12 mouse cellular contexts compared by ENCODE assay signal in the genomic region with DNA sequence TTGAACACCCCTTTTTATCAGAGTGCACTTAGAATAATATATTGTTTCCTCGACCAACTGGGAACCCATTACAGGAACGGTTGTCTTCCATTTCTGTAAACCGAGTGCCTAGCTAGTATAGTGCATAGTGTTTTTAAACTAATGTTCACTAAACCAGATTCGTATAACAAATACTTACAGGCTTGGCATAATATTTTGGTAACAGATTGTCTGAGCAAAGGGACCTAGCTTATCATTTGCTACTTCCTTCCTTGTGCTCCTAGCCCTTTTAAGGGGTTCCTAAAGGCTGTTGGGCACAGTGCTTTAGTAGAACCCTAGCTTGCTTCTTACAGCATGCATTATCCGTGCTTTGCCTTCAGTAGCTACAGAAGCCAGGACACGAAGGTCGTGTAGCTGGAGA. TPM values are rescaled to one million over a fixed set of nuclear protein-coding genes. Genes with fewer than 3 reads are reported as not detected.
A peak's percentile ranks its signal among the peaks of the same experiment; 100 is the strongest.
DNase-seq lines count a peak whose midpoint lies in the region; ATAC-seq and TF ChIP-seq lines count a peak whose summit lies in the region.
"Had no signal": no experiment of that assay in that cellular context is flagged by ENCODE, and none has a peak within 500 bp of the region (broad histone marks: within the 10 kb centered on the region; RNA-seq: fewer than 3 reads in every experiment).

No protein-coding gene starts in this region.

- 0 out of 2 replicates have a peak overlapping the region, but pooled peaks have one; percentile 1 for H3K4me2 ChIP-seq in heart, embryonic 14.5 days (ENCODE audit: low read length)
- peak overlapping the region; percentile 16; the same call in 1 of the 2 replicates for H3K4me2 ChIP-seq in neural tube, embryonic 11.5 days (ENCODE audit: low read depth)
- no peak overlapping the region for H3K4me2 ChIP-seq in stomach, postnatal 0 days (replicated peaks; ENCODE audit: low read depth)

- no peak overlapping the region for H3K4me3 ChIP-seq in heart, embryonic 14.5 days (ENCODE audit: control insufficient read depth in 1 of 2, insufficient read depth in 1 of 2, low read depth in 1 of 2, low read length in 2 of 2)
- H3K4me3 ChIP-seq in neural tube, embryonic 11.5 days (ENCODE audit: low read depth, low read length), result no peak overlapping the region
- H3K4me3 ChIP-seq in limb, embryonic 10.5 days, result peak overlapping the region; percentile 39
- H3K4me3 ChIP-seq in stomach, postnatal 0 days (ENCODE audit: low read depth, low read length), result no peak overlapping the region

- peaks cover 16 to 23% of the 10 kb centered on the region in 2 experiments for H3K4me1 ChIP-seq in heart, embryonic 14.5 days (ENCODE audit: control insufficient read depth in 2 of 2, insufficient read depth in 2 of 2, low read length in 2 of 2)
- H3K4me1 ChIP-seq in neural tube, embryonic 11.5 days (ENCODE audit: control insufficient read depth, insufficient read depth, low read length), result peaks cover 8% of the 10 kb centered on the region
- H3K4me1 ChIP-seq in limb, embryonic 10.5 days, result peaks cover 42% of the 10 kb centered on the region
- no peaks in the 10 kb centered on the region; the same call in none of the 2 replicates for H3K4me1 ChIP-seq in stomach, postnatal 0 days (replicated peaks; ENCODE audit: control insufficient read depth, insufficient read depth)

- DNase-seq in heart, adult 8-10 months (ENCODE audit: low spot score), result no peak
- no peak for DNase-seq in neural tube, embryonic 11.5 days (ENCODE audit: low spot score)
- DNase-seq in neural tube, embryonic 10.5 days (ENCODE audit: extremely low spot score, low spot score), result no peak
- DNase-seq in limb, embryonic 10.5 days (ENCODE audit: low spot score), result no peak
- no peak for DNase-seq in stomach, postnatal 0 days (ENCODE audit: low spot score)
- DNase-seq in layer of hippocampus, postnatal 10 days (ENCODE audit: low spot score in 2 of 2), result no peak
- DNase-seq: layer of hippocampus, adult 9-11 months; right cerebral cortex, adult 18-20 months; thymus, adult 2 months had no signal

- H3K27me3 ChIP-seq in heart, embryonic 14.5 days (ENCODE audit: control insufficient read depth, insufficient read depth, low read length), result no peaks in the 10 kb centered on the region
- H3K27me3 ChIP-seq in neural tube, embryonic 11.5 days (ENCODE audit: control insufficient read depth, insufficient read depth, low read length), result no peaks in the 10 kb centered on the region
- H3K27me3 ChIP-seq in limb, embryonic 10.5 days (ENCODE audit: low read depth, poor library complexity, severe bottlenecking), result no peaks in the 10 kb centered on the region
- no peaks in the 10 kb centered on the region for H3K27me3 ChIP-seq in stomach, postnatal 0 days (ENCODE audit: control insufficient read depth, insufficient read depth, low read length)

- H3K36me3 ChIP-seq in heart, embryonic 14.5 days (ENCODE audit: control insufficient read depth, insufficient read depth, low read length), result no peaks in the 10 kb centered on the region
- no peaks in the 10 kb centered on the region for H3K36me3 ChIP-seq in neural tube, embryonic 11.5 days (ENCODE audit: control insufficient read depth, insufficient read depth, low read length)
- no peaks in the 10 kb centered on the region for H3K36me3 ChIP-seq in limb, embryonic 10.5 days
- no peaks in the 10 kb centered on the region for H3K36me3 ChIP-seq in stomach, postnatal 0 days (ENCODE audit: control insufficient read depth, insufficient read depth, low read length)

- H3K27ac ChIP-seq in heart, embryonic 14.5 days (replicated peaks in 1 of 2; ENCODE audit: control insufficient read depth in 1 of 2, insufficient read depth in 1 of 2, low read depth in 2 of 2, low read length in 2 of 2), result peak overlapping the region; percentile 55 to 75
- peak overlapping the region; percentile 79 for H3K27ac ChIP-seq in neural tube, embryonic 11.5 days (ENCODE audit: low read depth, low read length)
- peak overlapping the region; percentile 94 for H3K27ac ChIP-seq in limb, embryonic 10.5 days
- peak overlapping the region; percentile 61 for H3K27ac ChIP-seq in stomach, postnatal 0 days (replicated peaks)
- H3K27ac ChIP-seq: macrophage had no signal

- no peak for ATAC-seq in heart, embryonic 14.5 days (ENCODE audit: insufficient number of reproducible peaks, insufficient read depth, low FRiP score, low read depth)
- ATAC-seq in neural tube, embryonic 11.5 days (ENCODE audit: insufficient read depth, low FRiP score, low TSS enrichment), result no peak
- ATAC-seq in stomach, postnatal 0 days (ENCODE audit: low FRiP score, low TSS enrichment), result no peak
- ATAC-seq in CD4-positive, CD25-positive, alpha-beta regulatory T cell, adult 4 months, result no peak

- H3K9ac ChIP-seq in heart, embryonic 14.5 days (ENCODE audit: low read length), result no peak overlapping the region
- peak overlapping the region; percentile 18; the same call in 1 of the 2 replicates for H3K9ac ChIP-seq in neural tube, embryonic 11.5 days (ENCODE audit: low read length)
- no peak overlapping the region for H3K9ac ChIP-seq in stomach, postnatal 0 days (ENCODE audit: low read length)

- no peaks in the 10 kb centered on the region for H3K9me3 ChIP-seq in heart, embryonic 14.5 days (ENCODE audit: control insufficient read depth, low read length)
- H3K9me3 ChIP-seq in neural tube, embryonic 11.5 days (ENCODE audit: control insufficient read depth, low read length), result no peaks in the 10 kb centered on the region
- no peaks in the 10 kb centered on the region for H3K9me3 ChIP-seq in limb, embryonic 10.5 days (replicated peaks)
- no peaks in the 10 kb centered on the region for H3K9me3 ChIP-seq in stomach, postnatal 0 days (ENCODE audit: control insufficient read depth, low read length)

- 19% methylated on average over 7 of the region's 7 CpGs for WGBS in heart, embryonic 14.5 days
- 46% methylated on average over 7 of the region's 7 CpGs for WGBS in neural tube, embryonic 11.5 days
- 31% methylated on average over 7 of the region's 7 CpGs for WGBS in limb, embryonic 10.5 days
- WGBS in stomach, postnatal 0 days, result 38% methylated on average over 7 of the region's 7 CpGs

- TF ChIP-seq CTCF in stomach, postnatal 0 days (IDR thresholded peaks at IDR 0.05; ENCODE audit: low read depth), result no peak

- no peak for TF ChIP-seq EP300 in stomach, postnatal 0 days (optimal IDR thresholded peaks at IDR 0.05)

RNA-seq across cellular contexts. Expression of a gene that starts 3.9 kb away (rescaled TPM):
- polyA plus RNA-seq in heart, embryonic 14.5 days (2014; fragmentation: Nextera tagmentation; extraction: Ambion mirVana), result 54.7 and 57.1 TPM in 2 replicates
- total RNA-seq in heart, adult 8-10 months (2022), result 10 to 100 TPM; 29.3 to 39.8 (median 34.3) TPM
- 79.0 and 91.0 TPM in 2 replicates for polyA plus RNA-seq in neural tube, embryonic 11.5 days (2014; fragmentation: Nextera tagmentation; extraction: Ambion mirVana)
- 93.7 and 98.5 TPM in 2 replicates for polyA plus RNA-seq in limb, embryonic 10.5 days (2016; fragmentation: Nextera tagmentation; extraction: Ambion mirVana)
- polyA plus RNA-seq in stomach, postnatal 0 days (2015; fragmentation: Nextera tagmentation; extraction: Ambion mirVana), result 51.4 and 53.9 TPM in 2 replicates
- 10 to 100 TPM; 83.4 to 93.2 TPM for polyA plus RNA-seq in CD4-positive, CD25-positive, alpha-beta regulatory T cell, adult 4 months (2017; shearing (Covaris generic))
- 10 to 100 TPM; 74.9 to 80.1 TPM for total RNA-seq in layer of hippocampus, postnatal 10 days (2021)

RNA-seq across cellular contexts. Expression of a gene that starts 18.6 kb away (rescaled TPM):
- 0.34 and 0.42 TPM in 2 replicates for polyA plus RNA-seq in heart, embryonic 14.5 days (2014; fragmentation: Nextera tagmentation; extraction: Ambion mirVana)
- total RNA-seq in heart, adult 8-10 months (2022), result under 1 TPM; 0.30 to 0.59 (median 0.33) TPM
- polyA plus RNA-seq in neural tube, embryonic 11.5 days (2014; fragmentation: Nextera tagmentation; extraction: Ambion mirVana), result 1.2 and 1.4 TPM in 2 replicates
- polyA plus RNA-seq in limb, embryonic 10.5 days (2016; fragmentation: Nextera tagmentation; extraction: Ambion mirVana), result 2.0 and 2.5 TPM in 2 replicates
- polyA plus RNA-seq in stomach, postnatal 0 days (2015; fragmentation: Nextera tagmentation; extraction: Ambion mirVana), result 93.5 and 109 TPM in 2 replicates
- polyA plus RNA-seq in CD4-positive, CD25-positive, alpha-beta regulatory T cell, adult 4 months (2017; shearing (Covaris generic)), result 10 to 100 TPM; 22.1 to 39.4 TPM
- total RNA-seq in layer of hippocampus, postnatal 10 days (2021), result under 1 TPM; 0.51 to 0.53 TPM
- polyA plus RNA-seq: macrophage had no signal

RNA-seq across cellular contexts. Expression of a gene that starts 40.9 kb away (rescaled TPM):
- 1.6 and 2.3 TPM in 2 replicates for polyA plus RNA-seq in heart, embryonic 14.5 days (2014; fragmentation: Nextera tagmentation; extraction: Ambion mirVana)
- total RNA-seq in heart, adult 8-10 months (2022), result 10 to 100 TPM; 14.8 to 21.8 (median 16.3) TPM
- 1.5 and 2.7 TPM in 2 replicates for polyA plus RNA-seq in neural tube, embryonic 11.5 days (2014; fragmentation: Nextera tagmentation; extraction: Ambion mirVana)
- 0.84 and 1.7 TPM in 2 replicates for polyA plus RNA-seq in limb, embryonic 10.5 days (2016; fragmentation: Nextera tagmentation; extraction: Ambion mirVana)
- 17.6 and 21.5 TPM in 2 replicates for polyA plus RNA-seq in stomach, postnatal 0 days (2015; fragmentation: Nextera tagmentation; extraction: Ambion mirVana)
- under 1 TPM in 1 of 2 experiments, not detected in 1; 0.62 TPM for polyA plus RNA-seq in CD4-positive, CD25-positive, alpha-beta regulatory T cell, adult 4 months (2017; shearing (Covaris generic))
- total RNA-seq in layer of hippocampus, postnatal 10 days (2021), result 1 to 10 TPM; 4.6 to 5.7 TPM
